Mouse (Mus musculus): ENCODE results near the gene Asic2. TPM values are rescaled to one million over a fixed set of nuclear protein-coding genes. Genes with fewer than 3 reads are reported as not detected.

Gene Asic2
- polyA plus RNA-seq, 1 experiment from 2014 or later: 1.6 TPM

DNA sequence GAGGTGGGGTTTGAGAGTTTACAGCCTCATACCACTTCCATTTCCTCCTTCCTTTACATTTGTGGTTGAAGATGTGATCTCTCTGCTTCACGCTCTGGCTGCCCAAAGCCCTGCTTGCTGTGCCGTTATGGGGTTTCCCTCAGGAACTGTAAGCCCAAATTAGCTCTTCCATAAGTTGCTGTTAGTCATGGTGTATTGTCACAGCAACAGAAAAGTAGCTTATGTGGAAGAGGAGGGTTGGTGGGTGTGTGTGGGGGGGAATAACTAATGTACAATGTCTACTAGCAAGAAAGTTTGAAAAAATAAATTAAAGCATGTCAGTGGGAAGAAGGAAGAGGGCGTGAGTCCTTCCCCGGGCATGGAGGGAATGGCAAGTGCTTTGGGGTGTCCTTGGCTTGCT lies 896.4 kb downstream of the Asic2 start:
- H3K27me3 ChIP-seq (ENCODE audit: control insufficient read depth, insufficient read depth, low read length): no peaks in the 10 kb centered on the region
- WGBS: 92% methylated on average over 4 of the region's 4 CpGs
- no peak overlapping the region for H3K27ac ChIP-seq (ENCODE audit: low read depth, low read length)
- H3K4me3 ChIP-seq (ENCODE audit: low read depth, low read length): no peak overlapping the region
- no peak overlapping the region for H3K4me2 ChIP-seq
- DNase-seq (ENCODE audit: low spot score, missing footprints): peak; percentile 68
- H3K9ac ChIP-seq (ENCODE audit: low read length): no peak overlapping the region
- no peaks in the 10 kb centered on the region for H3K4me1 ChIP-seq (ENCODE audit: control insufficient read depth, insufficient read depth, low read length)
- no peak for ATAC-seq (ENCODE audit: low FRiP score)
- no peaks in the 10 kb centered on the region for H3K36me3 ChIP-seq (ENCODE audit: control insufficient read depth, insufficient read depth, low read length)
- no peaks in the 10 kb centered on the region for H3K9me3 ChIP-seq (ENCODE audit: control insufficient read depth, low read length)

DNA sequence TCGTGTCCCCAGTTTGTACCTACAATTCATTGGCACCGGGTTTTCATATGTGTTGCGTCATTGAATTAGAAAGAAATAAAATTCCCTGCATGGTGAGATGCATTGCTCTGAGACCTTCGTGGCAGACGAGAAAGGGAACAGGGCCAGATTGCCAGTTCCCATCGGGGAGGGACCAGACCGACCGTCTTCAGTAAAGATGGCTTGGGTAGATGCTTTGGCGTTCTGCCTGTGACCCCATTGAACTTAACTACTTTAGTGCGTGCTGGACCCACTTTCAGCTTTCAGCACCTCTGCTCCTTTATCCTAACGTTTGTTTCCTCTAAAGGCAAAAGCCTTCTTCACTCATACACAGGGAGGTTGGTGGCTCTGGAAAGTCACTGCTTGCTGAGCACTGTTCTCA lies 902.9 kb downstream of the Asic2 start:
- 89% methylated on average over 11 of the region's 11 CpGs for WGBS
- peak; percentile 54 for DNase-seq (ENCODE audit: low spot score, missing footprints)
- Histone ChIP-seq H3K4me1 (ENCODE audit: control insufficient read depth, insufficient read depth, low read length) (no peaks in the 10 kb centered on the region), H3K9ac (ENCODE audit: low read length) (no peak overlapping the region), H3K4me3 (ENCODE audit: low read depth, low read length) (no peak overlapping the region), H3K27ac (ENCODE audit: low read depth, low read length) (no peak overlapping the region), H3K27me3 (ENCODE audit: control insufficient read depth, insufficient read depth, low read length) (no peaks in the 10 kb centered on the region), H3K9me3 (ENCODE audit: control insufficient read depth, low read length) (no peaks in the 10 kb centered on the region), H3K4me2 (no peak overlapping the region), H3K36me3 (ENCODE audit: control insufficient read depth, insufficient read depth, low read length) (no peaks in the 10 kb centered on the region)
- no peak for ATAC-seq (ENCODE audit: low FRiP score)

DNA sequence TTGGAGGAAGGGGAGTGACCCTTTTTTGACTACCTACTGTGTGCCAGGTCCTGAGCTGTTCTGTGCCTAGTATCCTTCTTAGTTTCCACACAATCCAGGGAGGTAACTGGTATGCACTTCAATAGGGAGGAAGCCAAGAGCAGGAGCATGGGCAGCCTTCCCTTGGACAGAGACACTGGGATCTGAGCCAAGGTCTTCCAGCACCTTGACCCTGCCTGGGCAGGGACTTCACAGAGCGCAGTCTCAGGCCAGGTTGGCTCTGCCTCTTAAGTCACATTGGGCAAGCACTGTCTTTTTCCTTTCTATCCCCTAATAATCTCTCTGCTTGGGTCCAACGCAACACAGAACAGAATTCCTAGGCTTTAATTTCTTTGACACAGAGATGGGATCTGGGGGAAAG lies 904.3 kb downstream of the Asic2 start:
- Histone ChIP-seq H3K4me3 (ENCODE audit: low read depth, low read length) (no peak overlapping the region), H3K4me1 (ENCODE audit: control insufficient read depth, insufficient read depth, low read length) (no peaks in the 10 kb centered on the region), H3K4me2 (no peak overlapping the region), H3K27me3 (ENCODE audit: control insufficient read depth, insufficient read depth, low read length) (no peaks in the 10 kb centered on the region), H3K9me3 (ENCODE audit: control insufficient read depth, low read length) (no peaks in the 10 kb centered on the region), H3K27ac (ENCODE audit: low read depth, low read length) (no peak overlapping the region), H3K9ac (ENCODE audit: low read length) (no peak overlapping the region), H3K36me3 (ENCODE audit: control insufficient read depth, insufficient read depth, low read length) (no peaks in the 10 kb centered on the region)
- DNase-seq (ENCODE audit: low spot score, missing footprints) (no peak), ATAC-seq (ENCODE audit: low FRiP score) (no peak)
- WGBS: 87% methylated on average over 2 of the region's 2 CpGs

DNA sequence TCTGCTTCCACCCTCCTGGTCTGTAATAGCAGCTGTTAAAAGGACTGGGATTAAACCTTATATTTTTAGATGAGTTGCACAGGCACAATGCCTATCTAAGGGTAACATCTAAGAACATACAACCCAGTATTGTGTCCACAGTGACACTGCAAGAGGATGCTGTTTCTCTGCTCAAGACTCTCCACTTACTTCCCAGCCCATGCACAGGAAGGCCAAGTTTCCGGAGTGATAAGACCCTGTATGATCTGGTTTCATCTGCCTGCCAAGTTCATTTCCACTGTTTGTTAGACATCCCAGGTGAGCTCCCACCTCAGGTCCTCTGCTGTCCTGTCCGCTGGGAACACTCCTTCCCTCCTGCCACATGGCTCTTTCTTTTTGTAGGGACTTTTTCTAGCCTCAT lies 908.2 kb downstream of the Asic2 start:
- H3K27ac ChIP-seq (ENCODE audit: low read depth, low read length): no peak overlapping the region
- DNase-seq (ENCODE audit: low spot score, missing footprints) (peak; percentile 56), ATAC-seq (ENCODE audit: low FRiP score) (no peak)
- H3K27me3 ChIP-seq (ENCODE audit: control insufficient read depth, insufficient read depth, low read length): no peaks in the 10 kb centered on the region
- no peaks in the 10 kb centered on the region for H3K4me1 ChIP-seq (ENCODE audit: control insufficient read depth, insufficient read depth, low read length)
- H3K4me3 ChIP-seq (ENCODE audit: low read depth, low read length): no peak overlapping the region
- no peak overlapping the region for H3K9ac ChIP-seq (ENCODE audit: low read length)
- H3K9me3 ChIP-seq (ENCODE audit: control insufficient read depth, low read length): no peaks in the 10 kb centered on the region
- no peak overlapping the region for H3K4me2 ChIP-seq
- H3K36me3 ChIP-seq (ENCODE audit: control insufficient read depth, insufficient read depth, low read length): no peaks in the 10 kb centered on the region
- WGBS: 91% methylated on average over 2 of the region's 2 CpGs

DNA sequence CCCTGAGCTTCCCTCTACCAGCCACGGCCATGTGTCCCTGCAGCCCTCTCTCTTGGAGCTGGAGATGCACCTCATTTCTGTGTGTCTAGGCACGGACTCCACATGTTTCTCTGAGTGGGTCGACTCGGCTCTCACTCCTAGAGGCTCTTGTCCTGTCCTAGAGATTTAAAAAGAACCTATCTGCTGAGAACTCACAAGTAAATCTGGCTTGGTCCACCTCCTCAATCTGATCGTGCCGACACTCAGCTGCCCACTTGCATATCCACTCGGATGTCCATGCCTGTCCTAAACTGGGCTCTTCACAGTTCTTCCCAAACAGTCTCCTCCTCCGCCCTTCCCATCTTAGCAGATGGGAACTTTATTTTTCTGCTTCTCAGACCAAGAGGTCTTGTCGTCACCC lies 908.7 kb downstream of the Asic2 start:
- Histone ChIP-seq H3K4me3 (ENCODE audit: low read depth, low read length) (no peak overlapping the region), H3K4me1 (ENCODE audit: control insufficient read depth, insufficient read depth, low read length) (no peaks in the 10 kb centered on the region), H3K9ac (ENCODE audit: low read length) (no peak overlapping the region), H3K27ac (ENCODE audit: low read depth, low read length) (no peak overlapping the region), H3K9me3 (ENCODE audit: control insufficient read depth, low read length) (no peaks in the 10 kb centered on the region), H3K27me3 (ENCODE audit: control insufficient read depth, insufficient read depth, low read length) (no peaks in the 10 kb centered on the region), H3K36me3 (ENCODE audit: control insufficient read depth, insufficient read depth, low read length) (no peaks in the 10 kb centered on the region), H3K4me2 (no peak overlapping the region)
- WGBS: 92% methylated on average over 9 of the region's 9 CpGs
- DNase-seq (ENCODE audit: low spot score, missing footprints): no peak
- no peak for ATAC-seq (ENCODE audit: low FRiP score)

DNA sequence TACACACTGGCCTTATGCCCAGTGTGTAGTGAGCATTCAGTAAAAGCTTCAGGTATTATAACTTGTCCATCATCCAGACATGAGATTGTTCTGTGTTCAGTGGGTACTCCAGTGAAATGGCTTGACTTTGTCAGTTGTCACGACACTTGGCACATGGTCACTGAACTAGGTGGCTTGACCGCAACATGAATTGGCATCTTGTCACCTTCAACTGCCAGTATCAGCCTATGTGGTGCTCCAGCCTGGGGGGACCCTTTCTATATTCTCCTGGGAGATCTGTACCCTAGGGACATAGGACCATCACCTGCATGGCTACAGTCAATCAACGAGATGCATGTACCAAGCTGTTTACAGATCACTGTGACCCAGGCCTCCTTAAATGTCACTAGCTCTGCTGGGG lies 910.8 kb downstream of the Asic2 start:
- Histone ChIP-seq H3K36me3 (ENCODE audit: control insufficient read depth, insufficient read depth, low read length) (no peaks in the 10 kb centered on the region), H3K4me1 (ENCODE audit: control insufficient read depth, insufficient read depth, low read length) (no peaks in the 10 kb centered on the region), H3K27ac (ENCODE audit: low read depth, low read length) (no peak overlapping the region), H3K4me3 (ENCODE audit: low read depth, low read length) (no peak overlapping the region), H3K4me2 (no peak overlapping the region), H3K27me3 (ENCODE audit: control insufficient read depth, insufficient read depth, low read length) (no peaks in the 10 kb centered on the region), H3K9ac (ENCODE audit: low read length) (no peak overlapping the region), H3K9me3 (ENCODE audit: control insufficient read depth, low read length) (no peaks in the 10 kb centered on the region)
- no peak for ATAC-seq (ENCODE audit: low FRiP score)
- 95% methylated on average over 3 of the region's 3 CpGs for WGBS
- peak; percentile 62 for DNase-seq (ENCODE audit: low spot score, missing footprints)

DNA sequence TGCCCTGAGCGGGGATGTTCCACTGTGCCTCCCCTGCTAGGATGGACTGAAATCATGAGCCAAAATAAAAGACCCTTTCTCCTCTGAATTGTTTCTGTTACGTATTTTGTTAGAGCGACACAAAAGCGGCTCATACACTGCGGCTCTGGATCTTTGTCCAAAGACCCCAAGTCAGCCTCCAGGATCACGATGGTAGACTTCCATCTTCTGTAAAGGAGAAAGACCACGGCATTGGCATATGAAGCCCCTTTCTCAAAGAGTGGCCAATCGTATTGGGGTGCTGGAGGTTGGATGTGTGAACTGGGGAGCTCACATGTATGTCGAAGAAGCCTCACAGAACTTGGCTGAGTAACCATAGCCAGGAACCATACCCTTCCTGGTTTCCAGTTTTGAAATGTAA lies 911.5 kb downstream of the Asic2 start:
- Histone ChIP-seq H3K4me2 (no peak overlapping the region), H3K27me3 (ENCODE audit: control insufficient read depth, insufficient read depth, low read length) (no peaks in the 10 kb centered on the region), H3K36me3 (ENCODE audit: control insufficient read depth, insufficient read depth, low read length) (no peaks in the 10 kb centered on the region), H3K4me3 (ENCODE audit: low read depth, low read length) (no peak overlapping the region), H3K9me3 (ENCODE audit: control insufficient read depth, low read length) (no peaks in the 10 kb centered on the region), H3K9ac (ENCODE audit: low read length) (no peak overlapping the region), H3K27ac (ENCODE audit: low read depth, low read length) (no peak overlapping the region), H3K4me1 (ENCODE audit: control insufficient read depth, insufficient read depth, low read length) (no peaks in the 10 kb centered on the region)
- ATAC-seq (ENCODE audit: low FRiP score) (no peak), DNase-seq (ENCODE audit: low spot score, missing footprints) (peak; percentile 72)
- 91% methylated on average over 9 of the region's 9 CpGs for WGBS

DNA sequence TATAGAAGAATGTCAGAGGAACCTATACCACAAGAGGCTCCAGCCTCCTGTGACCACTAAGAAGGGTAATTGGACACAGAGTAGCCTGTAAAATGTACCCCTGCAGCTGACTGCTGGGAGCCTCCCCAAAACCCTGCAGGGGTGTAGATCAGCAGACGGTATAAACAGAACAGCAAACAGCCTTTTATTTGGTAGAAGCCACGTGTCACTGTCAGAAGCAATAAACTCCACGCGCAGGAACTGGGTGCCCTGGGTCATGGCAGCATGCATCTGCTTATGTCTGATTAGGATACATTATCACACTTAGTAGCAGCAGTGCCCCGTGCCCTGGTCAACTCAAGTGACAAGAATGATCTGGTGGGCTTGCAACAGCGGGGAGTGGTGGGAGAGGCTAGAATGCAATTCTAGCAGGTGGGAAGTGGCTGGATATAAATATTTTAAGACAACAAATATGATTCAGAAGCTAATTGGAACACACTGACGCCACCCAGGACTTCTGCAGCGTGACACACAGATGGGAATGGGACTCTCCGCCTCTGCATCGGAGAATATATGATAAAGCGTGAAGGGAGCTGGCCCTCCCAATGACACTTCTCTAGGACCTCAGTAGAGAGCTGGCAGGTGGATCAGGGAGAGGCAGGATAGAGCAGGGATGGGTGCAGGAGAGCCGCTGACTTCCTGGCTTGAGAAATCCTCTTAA lies 912.7 kb downstream of the Asic2 start:
- DNase-seq (ENCODE audit: low spot score, missing footprints): peak; percentile 51
- Histone ChIP-seq H3K27ac (ENCODE audit: low read depth, low read length) (no peak overlapping the region), H3K4me1 (ENCODE audit: control insufficient read depth, insufficient read depth, low read length) (no peaks in the 10 kb centered on the region), H3K9me3 (ENCODE audit: control insufficient read depth, low read length) (no peaks in the 10 kb centered on the region), H3K9ac (ENCODE audit: low read length) (no peak overlapping the region), H3K4me2 (no peak overlapping the region), H3K36me3 (ENCODE audit: control insufficient read depth, insufficient read depth, low read length) (no peaks in the 10 kb centered on the region), H3K27me3 (ENCODE audit: control insufficient read depth, insufficient read depth, low read length) (no peaks in the 10 kb centered on the region), H3K4me3 (ENCODE audit: low read depth, low read length) (no peak overlapping the region)
- no peak for ATAC-seq (ENCODE audit: low FRiP score)
- WGBS: 80% methylated on average over 12 of the region's 12 CpGs

DNA sequence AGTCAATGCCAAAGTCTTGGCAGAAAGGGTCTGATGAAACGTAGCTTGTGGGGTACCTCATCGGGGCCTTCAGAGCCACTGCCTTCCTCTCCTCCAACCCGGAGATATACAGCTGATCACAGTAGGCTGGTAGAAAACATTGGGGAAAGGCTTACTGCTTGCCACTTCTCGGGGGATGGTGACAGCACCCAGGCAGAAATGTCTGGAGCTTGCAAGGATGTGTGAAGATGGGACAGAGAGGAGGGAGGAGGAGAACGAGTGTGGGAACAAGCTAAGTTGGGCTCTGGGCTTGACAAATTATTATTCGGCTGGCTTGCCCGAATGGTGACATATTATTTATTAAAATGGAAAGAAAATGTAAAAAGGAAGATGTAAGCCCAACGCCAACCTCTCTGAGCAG lies 914.4 kb downstream of the Asic2 start:
- no peak overlapping the region for H3K9ac ChIP-seq (ENCODE audit: low read length)
- DNase-seq (ENCODE audit: low spot score, missing footprints) (no peak), ATAC-seq (ENCODE audit: low FRiP score) (no peak)
- H3K4me1 ChIP-seq (ENCODE audit: control insufficient read depth, insufficient read depth, low read length): no peaks in the 10 kb centered on the region
- H3K27ac ChIP-seq (ENCODE audit: low read depth, low read length): no peak overlapping the region
- H3K27me3 ChIP-seq (ENCODE audit: control insufficient read depth, insufficient read depth, low read length): no peaks in the 10 kb centered on the region
- no peak overlapping the region for H3K4me2 ChIP-seq
- 85% methylated on average over 8 of the region's 8 CpGs for WGBS
- no peaks in the 10 kb centered on the region for H3K36me3 ChIP-seq (ENCODE audit: control insufficient read depth, insufficient read depth, low read length)
- no peak overlapping the region for H3K4me3 ChIP-seq (ENCODE audit: low read depth, low read length)
- no peaks in the 10 kb centered on the region for H3K9me3 ChIP-seq (ENCODE audit: control insufficient read depth, low read length)
